Mouse (Mus musculus) intestine, embryonic 16.5 days (tissue): ENCODE measurements at regions not wholly inside any gene's neighbourhood (a gene's known extent, or its start where the extent isn't known, plus 50 kb on each side); places are given as distances from the start of the nearest gene placed in this dataset.

ENCODE experiments used
- ATAC-seq: fragments of 200-750 bp; cut with Nextera tagmentation; 2 replicates; pipeline ENCODE4 v1.8.0; 2017; ENCODE audit warnings: moderate TSS enrichment, moderate library complexity
- H3K27ac ChIP-seq: fragments of 300-500 bp; sonication (generic); 2 replicates; pipeline ENCODE4 v1.5.1; 2014; ENCODE audit warnings: mild to moderate bottlenecking, low read length
- H3K27me3 ChIP-seq: fragments of 300-500 bp; sonication (generic); replicated peaks from 2 replicates; pipeline ENCODE4 v1.6.1; 2014; ENCODE audit warnings: low read length, control low read depth, mixed read lengths; ENCODE audit not compliant: control insufficient read depth, insufficient read depth
- H3K36me3 ChIP-seq: fragments of 300-500 bp; sonication (generic); 2 replicates; pipeline ENCODE4 v1.6.1; 2014; ENCODE audit warnings: low read length, control low read depth; ENCODE audit not compliant: control insufficient read depth, insufficient read depth
- H3K4me1 ChIP-seq: fragments of 300-500 bp; sonication (generic); 2 replicates; pipeline ENCODE4 v1.6.1; 2014; ENCODE audit warnings: low read length, control low read depth, mixed read lengths; ENCODE audit not compliant: control insufficient read depth, insufficient read depth
- H3K4me2 ChIP-seq: fragments of 300-500 bp; sonication (generic); 2 replicates; pipeline ENCODE4 v1.6.1; 2014; ENCODE audit warnings: low read depth, low read length, control low read depth
- H3K4me3 ChIP-seq: fragments of 300-500 bp; sonication (generic); 2 replicates; pipeline ENCODE4 v1.5.1; 2014; ENCODE audit warnings: mild to moderate bottlenecking, low read length
- H3K9ac ChIP-seq: fragments of 300-500 bp; sonication (generic); 2 replicates; pipeline ENCODE4 v1.6.1; 2014; ENCODE audit warnings: low read depth, low read length
- H3K9me3 ChIP-seq: fragments of 300-500 bp; sonication (generic); 2 replicates; pipeline ENCODE4 v1.6.1; 2016; ENCODE audit warnings: low read length, control low read depth; ENCODE audit not compliant: control insufficient read depth
- WGBS: fragments of 180-500 bp; shearing (Covaris S2); extraction: QIAGEN DNeasy Blood & Tissue Kit; methylation state at CpG from one replicate; pipeline ENCODE4 v1.1.7; 2014; 5-methylcytosine and 5-hydroxymethylcytosine counted together

DNA sequence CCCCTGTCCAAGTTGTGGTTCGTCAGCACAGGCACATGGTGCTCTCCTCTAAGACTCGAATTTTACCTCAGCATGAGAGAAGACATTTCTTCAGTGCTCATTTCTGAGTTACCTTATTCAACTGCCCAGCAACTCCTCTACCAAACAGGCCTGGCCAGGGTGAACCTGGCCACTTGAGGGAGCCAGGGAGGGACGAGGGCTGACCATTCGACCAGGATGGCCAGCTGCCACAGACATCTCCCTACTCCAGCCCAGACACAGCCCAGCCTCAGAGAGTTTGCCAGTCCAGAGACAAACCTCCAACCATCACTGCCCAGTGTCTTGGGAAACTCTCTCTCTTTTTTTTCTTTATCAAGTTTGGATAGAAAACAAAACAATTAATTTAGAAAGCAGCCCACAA lies 427.5 kb upstream of the Smim15 start:
- Histone ChIP-seq H3K36me3 (no peaks in the 10 kb centered on the region), H3K4me2 (no peak overlapping the region), H3K9ac (no peak overlapping the region), H3K4me1 (peaks cover 4% of the 10 kb centered on the region; the same call in 1 of the 2 replicates), H3K27ac (no peak overlapping the region), H3K27me3 (no peaks in the 10 kb centered on the region), H3K4me3 (no peak overlapping the region), H3K9me3 (no peaks in the 10 kb centered on the region; the same call in 1 of the 2 replicates)
- 64% methylated on average over 4 of the region's 4 CpGs for WGBS
- no peak for ATAC-seq

DNA sequence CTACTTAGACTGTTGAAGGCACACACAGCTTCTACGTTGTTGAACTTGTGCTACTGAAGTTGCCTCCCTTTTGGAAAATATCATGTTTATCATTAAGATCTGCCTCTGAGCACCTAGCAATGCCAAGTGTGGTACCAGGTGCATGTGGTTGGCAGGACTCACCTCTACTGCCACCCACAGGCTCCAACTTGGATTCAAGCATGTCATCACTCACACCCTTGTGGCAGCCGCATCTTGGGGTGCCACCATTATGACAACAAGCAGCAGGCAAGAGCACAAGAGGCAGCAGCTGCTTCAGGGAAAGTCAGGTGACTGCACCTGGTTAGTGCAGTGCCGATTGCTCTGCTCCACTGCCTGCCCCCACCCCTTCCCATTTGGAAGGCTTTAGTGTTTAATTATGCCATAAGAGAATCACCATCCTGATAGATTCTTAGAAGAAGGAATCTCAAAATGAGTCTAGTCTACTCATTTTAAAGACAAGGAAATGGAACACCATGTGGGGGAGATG lies 435.2 kb upstream of the Smim15 start:
- ATAC-seq = no peak
- Histone ChIP-seq H3K4me2 (no peak overlapping the region), H3K4me1 (no peaks in the 10 kb centered on the region), H3K36me3 (no peaks in the 10 kb centered on the region), H3K4me3 (no peak overlapping the region), H3K9me3 (no peaks in the 10 kb centered on the region), H3K9ac (no peak overlapping the region), H3K27me3 (no peaks in the 10 kb centered on the region), H3K27ac (no peak overlapping the region)
- WGBS = 72% methylated on average over 3 of the region's 3 CpGs

DNA sequence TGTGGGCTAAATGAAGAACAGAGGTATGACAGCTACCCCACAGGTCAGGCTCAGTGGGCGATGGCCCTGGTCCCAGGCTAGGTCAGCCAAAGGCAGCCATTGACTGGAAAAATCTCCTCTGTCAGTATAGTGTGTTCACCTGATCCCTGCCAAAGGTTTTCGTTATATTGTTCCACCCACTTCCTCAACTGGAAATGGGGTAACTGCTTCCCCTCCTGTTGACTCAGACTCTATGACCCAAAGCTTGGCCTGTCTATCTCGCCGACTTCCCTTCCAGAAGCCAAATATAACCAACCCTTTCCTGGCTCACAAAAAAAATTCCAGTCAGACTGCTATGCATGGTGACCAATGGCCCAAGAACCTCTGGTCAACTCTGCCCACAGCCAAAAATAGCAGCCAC lies 437.0 kb upstream of the Smim15 start:
- no peaks in the 10 kb centered on the region for H3K4me1 ChIP-seq
- H3K9ac ChIP-seq = no peak overlapping the region
- no peak overlapping the region for H3K27ac ChIP-seq
- H3K9me3 ChIP-seq = no peaks in the 10 kb centered on the region
- no peaks in the 10 kb centered on the region for H3K36me3 ChIP-seq
- 80% methylated on average over 4 of the region's 4 CpGs for WGBS
- H3K27me3 ChIP-seq = no peaks in the 10 kb centered on the region
- H3K4me2 ChIP-seq = no peak overlapping the region
- H3K4me3 ChIP-seq = no peak overlapping the region
- ATAC-seq = no peak

DNA sequence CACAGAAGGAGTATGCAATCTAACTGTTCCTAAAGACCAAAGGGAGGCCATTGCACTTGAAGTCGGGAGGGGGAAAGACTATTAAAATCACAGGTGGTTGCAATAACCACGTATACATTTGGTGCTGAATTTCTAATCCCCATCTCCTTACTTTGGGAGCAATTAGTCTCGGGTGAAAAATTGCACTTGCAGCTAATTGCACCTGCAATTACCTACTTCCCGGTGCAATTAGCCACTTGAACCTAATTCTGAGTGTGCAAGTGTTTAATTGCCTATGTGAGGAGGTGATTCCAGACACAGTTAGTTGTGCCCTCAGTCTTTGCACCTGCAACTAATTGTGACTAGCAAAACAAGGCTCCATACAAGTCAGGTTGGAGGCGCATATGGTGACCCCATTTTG lies 442.1 kb upstream of the Smim15 start:
- no peak overlapping the region for H3K27ac ChIP-seq
- no peak overlapping the region for H3K9ac ChIP-seq
- no peak overlapping the region for H3K4me3 ChIP-seq
- H3K4me1 ChIP-seq = no peaks in the 10 kb centered on the region
- ATAC-seq = no peak
- H3K36me3 ChIP-seq = no peaks in the 10 kb centered on the region
- WGBS = 73% methylated on average over 5 of the region's 5 CpGs
- H3K27me3 ChIP-seq = no peaks in the 10 kb centered on the region
- no peaks in the 10 kb centered on the region for H3K9me3 ChIP-seq
- H3K4me2 ChIP-seq = no peak overlapping the region

DNA sequence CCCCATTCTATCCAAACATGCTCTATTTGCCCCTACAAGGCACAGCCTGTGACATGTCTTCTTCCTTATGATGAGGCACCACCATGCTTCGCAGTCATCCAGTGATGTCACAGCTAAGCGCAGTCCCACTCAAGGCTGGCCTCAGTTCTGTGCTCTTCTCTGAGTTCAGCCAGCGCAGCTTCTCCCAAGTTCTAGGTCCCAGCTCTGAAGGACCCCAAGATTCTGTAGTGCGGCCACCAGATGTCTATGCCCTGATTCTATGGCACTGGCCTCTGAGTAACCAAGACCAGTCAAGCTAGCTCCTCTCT lies 443.2 kb upstream of the Smim15 start:
- no peaks in the 10 kb centered on the region for H3K27me3 ChIP-seq
- H3K9ac ChIP-seq = no peak overlapping the region
- H3K36me3 ChIP-seq = no peaks in the 10 kb centered on the region
- H3K4me1 ChIP-seq = no peaks in the 10 kb centered on the region
- no peak overlapping the region for H3K27ac ChIP-seq
- H3K4me3 ChIP-seq = 0 out of 2 replicates have a peak overlapping the region, but pooled peaks have one; percentile 1
- WGBS = 85% methylated on average over 4 of the region's 4 CpGs
- peak overlapping the region; percentile 30; the same call in 1 of the 2 replicates for H3K4me2 ChIP-seq
- H3K9me3 ChIP-seq = no peaks in the 10 kb centered on the region
- no peak; the same call in 1 of the 2 replicates for ATAC-seq

DNA sequence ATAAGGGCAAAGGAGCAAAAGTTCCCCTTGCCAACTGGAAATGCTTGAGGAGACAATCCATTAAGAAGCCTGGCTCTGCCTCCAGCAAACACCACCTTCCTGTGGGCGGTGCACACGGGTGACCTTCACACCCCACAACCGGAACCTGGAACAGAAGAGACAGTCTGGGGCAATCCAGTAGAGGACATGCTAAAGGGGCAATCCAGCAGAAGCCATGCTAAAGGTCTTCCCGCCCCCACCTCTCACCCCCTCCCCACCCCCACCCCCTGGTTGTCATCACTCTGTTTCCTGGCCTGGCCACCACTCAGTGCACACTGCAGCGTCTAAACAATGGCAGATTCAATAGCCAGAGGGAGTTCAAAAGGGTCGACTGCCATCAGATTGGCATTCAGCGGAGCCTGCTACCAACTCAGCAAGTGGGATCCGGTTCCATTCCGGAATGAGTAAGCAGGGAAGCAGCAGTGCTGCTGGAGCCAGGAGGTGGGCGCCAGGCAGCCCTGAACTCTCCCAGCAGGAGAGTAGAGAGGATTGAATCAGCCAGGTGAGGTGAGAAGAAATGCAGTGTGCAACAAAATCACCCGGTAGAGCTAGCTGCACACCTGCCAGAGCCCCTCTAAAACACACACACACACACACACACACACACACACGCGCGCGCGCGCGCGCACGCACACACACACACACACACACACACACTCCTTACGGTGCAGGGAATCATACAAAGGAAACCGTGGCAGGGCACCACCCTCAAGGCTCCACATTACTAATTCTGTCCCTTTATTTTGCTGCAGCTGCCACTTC lies 443.7 kb upstream of the Smim15 start:
- Histone ChIP-seq H3K27me3 (no peaks in the 10 kb centered on the region), H3K4me1 (no peaks in the 10 kb centered on the region), H3K36me3 (no peaks in the 10 kb centered on the region), H3K4me3 (0 out of 2 replicates have a peak overlapping the region, but pooled peaks have one; percentile 16), H3K9me3 (no peaks in the 10 kb centered on the region), H3K4me2 (peak overlapping the region; percentile 30), H3K9ac (no peak overlapping the region), H3K27ac (no peak overlapping the region)
- WGBS = 33% methylated on average over 22 of the region's 22 CpGs
- peak; percentile 78 for ATAC-seq

DNA sequence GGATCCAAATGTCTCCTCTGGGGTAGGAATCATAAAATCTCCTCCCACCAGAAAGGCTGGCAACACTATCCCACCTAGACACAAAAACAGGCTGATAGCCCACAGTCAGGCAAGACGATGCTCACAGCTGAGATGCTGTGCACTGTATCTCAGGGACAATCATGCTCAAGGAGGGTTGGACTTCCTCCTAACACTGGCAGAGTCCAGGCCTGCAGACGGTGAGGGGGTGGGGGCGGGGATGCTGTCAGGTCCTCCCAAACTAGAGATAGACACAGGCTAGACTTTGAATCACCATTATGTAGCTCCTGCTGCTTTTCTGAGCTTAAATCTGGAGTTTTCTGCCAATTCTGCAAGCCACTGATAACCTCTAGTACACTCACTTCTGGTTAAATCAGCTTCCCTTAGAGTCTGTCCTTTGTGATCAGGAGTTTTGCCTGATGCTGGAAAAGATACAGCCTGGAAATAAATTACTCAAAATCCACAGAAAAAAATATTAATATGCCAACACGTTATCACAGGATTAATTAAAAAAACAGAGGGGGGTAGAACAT lies 445.1 kb upstream of the Smim15 start:
- no peak overlapping the region for H3K9ac ChIP-seq
- no peak overlapping the region for H3K4me2 ChIP-seq
- no peak for ATAC-seq
- no peak overlapping the region for H3K27ac ChIP-seq
- H3K9me3 ChIP-seq = no peaks in the 10 kb centered on the region
- 53% methylated on average over 4 of the region's 4 CpGs for WGBS
- no peak overlapping the region for H3K4me3 ChIP-seq
- no peaks in the 10 kb centered on the region for H3K4me1 ChIP-seq
- H3K27me3 ChIP-seq = no peaks in the 10 kb centered on the region
- H3K36me3 ChIP-seq = no peaks in the 10 kb centered on the region

DNA sequence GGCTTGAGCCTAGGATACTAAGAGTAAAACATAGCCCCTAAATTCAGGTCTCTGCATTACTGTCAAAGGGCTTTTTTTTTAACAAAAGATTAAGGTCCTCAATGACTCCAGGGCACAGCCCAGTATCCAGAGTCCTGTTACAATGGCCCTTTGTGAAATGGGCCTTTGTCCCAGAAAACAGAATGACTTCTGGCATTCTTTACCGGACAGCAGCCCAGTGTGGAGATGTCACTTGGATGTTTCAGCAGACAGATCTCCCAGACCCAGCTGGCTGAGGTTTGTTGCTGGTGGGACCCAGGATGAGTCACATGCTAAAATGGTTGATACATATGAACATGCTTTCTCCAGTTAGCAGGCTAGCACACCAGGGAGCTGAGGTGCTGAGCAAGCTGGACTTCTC lies 445.9 kb upstream of the Smim15 start:
- Histone ChIP-seq H3K36me3 (no peaks in the 10 kb centered on the region), H3K4me2 (no peak overlapping the region), H3K4me1 (no peaks in the 10 kb centered on the region), H3K9me3 (no peaks in the 10 kb centered on the region), H3K27ac (no peak overlapping the region), H3K9ac (no peak overlapping the region), H3K4me3 (no peak overlapping the region), H3K27me3 (no peaks in the 10 kb centered on the region)
- no peak for ATAC-seq
- 42% methylated on average over 1 of the region's 1 CpGs for WGBS

DNA sequence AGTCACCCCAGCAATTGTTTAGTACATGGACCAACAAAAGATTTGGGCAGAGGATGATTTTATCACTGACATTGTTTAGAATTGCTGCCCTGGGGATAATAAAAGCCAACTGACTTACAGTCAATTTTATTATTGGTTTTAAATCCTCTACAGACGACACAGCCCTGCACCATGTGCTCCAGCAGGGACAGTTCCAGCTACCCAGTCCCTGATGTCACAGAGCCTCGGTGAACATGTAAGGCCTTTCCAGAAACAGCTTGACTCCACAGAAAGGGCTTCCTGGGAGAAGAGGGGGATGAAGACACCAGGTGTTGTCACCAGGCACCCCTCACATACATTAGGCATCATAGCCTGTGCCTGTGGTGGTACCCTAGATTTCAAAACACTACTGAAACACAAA lies 447.0 kb upstream of the Smim15 start:
- Histone ChIP-seq H3K36me3 (no peaks in the 10 kb centered on the region), H3K4me2 (no peak overlapping the region), H3K4me3 (no peak overlapping the region), H3K27ac (no peak overlapping the region), H3K4me1 (no peaks in the 10 kb centered on the region), H3K9me3 (no peaks in the 10 kb centered on the region), H3K27me3 (no peaks in the 10 kb centered on the region), H3K9ac (no peak overlapping the region)
- 53% methylated on average over 2 of the region's 2 CpGs for WGBS
- ATAC-seq = no peak
